Mouse (Mus musculus): ENCODE results near the gene Taar7d. TPM values are rescaled to one million over a fixed set of nuclear protein-coding genes. Genes with fewer than 3 reads are reported as not detected.

Taar7d gene
- polyA plus RNA-seq (2012; rRNA removed) = not detected in 2 replicates

DNA sequence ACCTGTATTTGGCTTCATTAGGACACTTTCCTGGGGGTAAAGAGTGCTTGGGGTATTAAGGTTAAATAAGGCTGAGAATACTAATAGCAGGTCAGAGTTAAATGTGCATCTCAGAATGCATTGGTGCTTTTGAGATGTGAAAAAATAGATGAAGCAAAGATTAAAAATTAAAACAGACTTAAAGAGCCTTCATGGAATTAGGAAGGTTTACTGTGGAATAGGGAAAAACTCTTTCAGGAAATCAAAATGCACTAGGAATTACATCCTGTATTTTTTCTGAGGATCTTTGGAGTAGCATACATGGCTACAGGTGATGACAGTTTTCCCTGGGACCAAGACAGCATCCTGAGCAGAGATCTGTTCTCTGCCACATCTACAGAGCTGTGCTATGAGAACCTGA, at the start of gene Taar7d:
Gene Taar7d, plus strand, starts transcription at position 301 of the 400 bp plus-strand sequence.
- Histone ChIP-seq H3K4me1 (ENCODE audit: control insufficient read depth, insufficient read depth, low read length) (no peaks in the 10 kb centered on the region), H3K4me3 (ENCODE audit: insufficient read depth, low read length) (no peak within 1 kb of the TSS)

DNA sequence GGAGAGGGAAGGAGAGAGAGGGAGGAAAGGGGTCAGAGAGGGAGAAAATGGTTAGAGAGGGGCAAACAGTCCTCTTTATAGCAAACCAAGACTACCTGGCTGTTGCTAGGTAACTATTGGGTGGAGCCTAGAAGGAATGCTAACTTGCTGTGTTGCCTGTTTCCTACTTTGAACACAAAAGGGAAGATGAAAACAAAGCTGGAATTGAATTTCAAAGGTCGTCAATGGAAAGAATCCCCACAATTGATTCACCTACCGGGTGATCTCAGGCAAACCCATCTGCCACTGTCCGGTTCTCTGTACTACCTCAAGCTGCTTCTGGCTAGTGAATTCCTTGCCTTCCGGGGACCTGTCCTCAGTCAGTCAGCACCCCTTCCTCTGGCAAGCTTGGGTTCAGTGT, 49.1 kb upstream of the Taar7d start:
- H3K27ac ChIP-seq (ENCODE audit: insufficient read depth, low read length) = no peak overlapping the region
- no peaks in the 10 kb centered on the region for H3K4me1 ChIP-seq (ENCODE audit: control insufficient read depth, insufficient read depth, low read length)
- no peak overlapping the region for H3K4me3 ChIP-seq (ENCODE audit: insufficient read depth, low read length)
- no peak for TF ChIP-seq POLR2A (IDR thresholded peaks at IDR 0.05; ENCODE audit: extremely low read depth, insufficient read depth, low read length)
- TF ChIP-seq CTCF (IDR thresholded peaks at IDR 0.05; ENCODE audit: extremely low read depth, insufficient read depth, low read length) = no peak

More for the DNA sequence above, at the start of gene Taar7d:
- H3K27ac ChIP-seq (ENCODE audit: insufficient read depth, low read length) = no peak within 1 kb of the TSS
- TF ChIP-seq POLR2A (IDR thresholded peaks at IDR 0.05; ENCODE audit: extremely low read depth, insufficient read depth, low read length) (no peak), CTCF (IDR thresholded peaks at IDR 0.05; ENCODE audit: extremely low read depth, insufficient read depth, low read length) (no peak)

DNA sequence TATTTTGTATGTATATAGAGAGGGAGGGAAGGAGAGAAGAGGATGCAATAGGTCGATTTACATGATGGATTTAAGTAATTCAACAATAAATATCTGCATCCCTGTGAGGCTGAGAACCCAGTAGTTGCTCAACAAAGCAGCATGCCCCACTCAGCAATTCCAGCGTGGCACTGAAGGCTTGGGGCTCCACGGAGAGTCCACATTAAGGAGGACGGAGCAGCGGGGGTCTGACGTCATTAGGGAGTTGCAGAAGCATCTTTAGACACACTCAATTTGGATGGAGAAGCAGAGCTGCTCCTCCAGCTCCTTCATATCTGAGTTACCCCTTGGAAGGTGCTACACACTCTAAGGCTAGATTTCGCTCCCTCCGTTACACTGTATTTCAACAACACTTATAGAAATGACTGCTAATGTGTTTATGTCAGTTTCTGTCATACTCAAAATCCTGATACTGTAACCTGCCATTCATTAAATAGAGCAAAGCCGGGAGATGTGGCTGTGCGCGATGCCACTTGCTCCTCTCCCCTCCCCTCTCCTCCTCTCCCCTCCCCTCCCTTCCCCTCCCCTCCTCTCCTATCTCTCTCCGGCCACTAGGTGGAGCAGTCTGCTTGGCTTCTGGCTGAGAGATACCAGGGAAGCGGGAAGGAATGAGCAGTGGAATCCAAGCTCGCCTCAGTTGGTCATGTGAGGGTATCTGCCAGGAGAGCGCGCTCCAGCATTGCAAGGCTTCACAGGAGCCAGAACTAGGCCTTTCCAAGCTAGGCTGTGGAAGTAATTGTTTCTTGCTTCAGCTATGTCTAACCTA, 47.9 kb upstream of the Taar7d start:
- peak; percentile 70 for TF ChIP-seq CTCF (IDR thresholded peaks at IDR 0.05; ENCODE audit: extremely low read depth, insufficient read depth, low read length)
- TF ChIP-seq POLR2A (IDR thresholded peaks at IDR 0.05; ENCODE audit: extremely low read depth, insufficient read depth, low read length) = no peak
- H3K4me3 ChIP-seq (ENCODE audit: insufficient read depth, low read length) = no peak overlapping the region
- H3K4me1 ChIP-seq (ENCODE audit: control insufficient read depth, insufficient read depth, low read length) = no peaks in the 10 kb centered on the region
- no peak overlapping the region for H3K27ac ChIP-seq (ENCODE audit: insufficient read depth, low read length)

DNA sequence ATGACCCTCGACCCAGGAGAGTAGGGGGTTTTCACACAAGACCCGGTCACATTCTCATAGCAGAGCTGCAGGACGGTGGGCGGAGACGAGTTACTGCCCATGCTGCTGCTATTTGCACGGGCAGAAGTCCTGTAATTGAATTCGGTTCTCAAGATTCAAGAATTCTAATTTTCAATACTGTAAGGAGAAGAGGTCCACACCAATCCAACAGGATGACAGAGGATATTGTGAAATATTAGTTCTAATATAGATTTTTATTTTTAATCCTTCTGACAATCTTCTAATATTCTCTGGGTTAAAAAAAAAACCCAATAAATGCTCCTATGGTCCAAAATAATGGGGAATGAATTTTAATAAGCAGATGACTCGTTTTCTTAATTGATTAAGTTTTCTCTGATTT, 41.5 kb upstream of the Taar7d start, which contains the start of gene Taar6:
Gene Taar6, minus strand, starts transcription at position 101 of the 400 bp plus-strand sequence.
- no peak for TF ChIP-seq POLR2A (IDR thresholded peaks at IDR 0.05; ENCODE audit: extremely low read depth, insufficient read depth, low read length)
- Histone ChIP-seq H3K27ac (ENCODE audit: insufficient read depth, low read length) (no peak within 1 kb of the TSS), H3K4me1 (ENCODE audit: control insufficient read depth, insufficient read depth, low read length) (no peaks in the 10 kb centered on the region), H3K4me3 (ENCODE audit: insufficient read depth, low read length) (no peak within 1 kb of the TSS)

DNA sequence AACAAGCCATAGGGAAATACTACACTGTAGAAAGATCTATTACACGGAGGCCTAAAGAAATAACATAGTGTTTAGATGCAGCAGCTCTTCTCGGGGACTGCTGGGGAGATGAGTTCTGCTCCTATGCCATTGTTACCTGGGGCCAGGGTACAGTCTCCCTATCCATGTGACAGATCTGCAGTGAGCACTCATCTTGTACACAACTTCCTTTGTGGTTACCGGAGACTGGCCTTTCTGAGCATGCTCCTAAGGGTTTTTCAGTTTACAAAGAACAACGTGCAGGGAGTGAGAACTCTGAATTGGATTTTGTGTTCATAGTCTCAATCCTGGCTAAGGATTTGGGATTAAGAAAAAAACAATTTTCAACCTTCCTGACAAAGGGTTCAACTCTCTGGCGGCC, 40.6 kb upstream of the Taar7d start:
- Histone ChIP-seq H3K4me1 (ENCODE audit: control insufficient read depth, insufficient read depth, low read length) (no peaks in the 10 kb centered on the region), H3K27ac (ENCODE audit: insufficient read depth, low read length) (no peak overlapping the region), H3K4me3 (ENCODE audit: insufficient read depth, low read length) (no peak overlapping the region)
- TF ChIP-seq CTCF (IDR thresholded peaks at IDR 0.05; ENCODE audit: extremely low read depth, insufficient read depth, low read length) (no peak), POLR2A (IDR thresholded peaks at IDR 0.05; ENCODE audit: extremely low read depth, insufficient read depth, low read length) (no peak)

DNA sequence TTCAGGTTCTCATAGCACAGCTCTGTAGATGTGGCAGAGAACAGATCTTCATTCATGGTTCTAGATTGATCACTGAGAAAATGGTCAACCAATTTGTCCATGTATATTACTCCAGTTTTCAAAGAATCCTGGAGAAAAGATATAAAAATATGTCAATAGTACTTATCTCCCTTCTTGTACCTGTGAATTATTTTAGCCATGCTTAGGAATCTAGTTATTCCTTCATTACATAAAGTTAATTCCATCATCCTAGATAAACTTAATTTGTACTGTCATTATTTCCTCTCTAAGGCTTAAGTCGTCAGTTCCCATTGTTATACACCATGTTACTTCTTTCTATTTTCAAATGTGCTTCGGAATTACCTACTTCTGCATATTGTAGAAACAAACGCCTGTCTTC, 33.6 kb upstream of the Taar7d start, which contains the start of gene Taar7a:
Gene Taar7a, minus strand, starts transcription at position 101 of the 400 bp plus-strand sequence.
- no peak within 1 kb of the TSS for H3K4me3 ChIP-seq (ENCODE audit: insufficient read depth, low read length)
- TF ChIP-seq POLR2A (IDR thresholded peaks at IDR 0.05; ENCODE audit: extremely low read depth, insufficient read depth, low read length) = no peak
- TF ChIP-seq CTCF (IDR thresholded peaks at IDR 0.05; ENCODE audit: extremely low read depth, insufficient read depth, low read length) = no peak
- H3K4me1 ChIP-seq (ENCODE audit: control insufficient read depth, insufficient read depth, low read length) = no peaks in the 10 kb centered on the region
- no peak within 1 kb of the TSS for H3K27ac ChIP-seq (ENCODE audit: insufficient read depth, low read length)

DNA sequence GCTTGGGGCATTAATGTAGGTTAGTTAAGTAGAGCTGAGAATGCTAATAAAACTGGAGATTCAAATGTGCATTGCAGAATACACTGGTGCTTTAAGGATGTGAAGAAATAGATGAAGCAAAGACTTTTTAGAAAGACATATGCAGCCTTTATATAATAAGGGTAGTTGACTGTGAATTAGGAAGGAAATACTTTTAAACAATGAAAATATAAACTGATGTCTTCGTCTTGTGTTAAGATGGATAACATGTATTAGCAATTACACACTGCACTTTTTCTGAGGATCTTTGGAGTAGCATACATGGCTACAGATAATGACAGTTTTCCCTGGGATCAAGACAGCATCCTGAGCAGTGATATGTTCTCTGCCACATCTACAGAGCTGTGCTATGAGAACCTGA, 27.4 kb upstream of the Taar7d start, which contains the start of gene Taar7b:
Gene Taar7b, plus strand, starts transcription at position 301 of the 400 bp plus-strand sequence.
- Histone ChIP-seq H3K27ac (ENCODE audit: insufficient read depth, low read length) (no peak within 1 kb of the TSS), H3K4me3 (ENCODE audit: insufficient read depth, low read length) (no peak within 1 kb of the TSS), H3K4me1 (ENCODE audit: control insufficient read depth, insufficient read depth, low read length) (no peaks in the 10 kb centered on the region)
- no peak for TF ChIP-seq POLR2A (IDR thresholded peaks at IDR 0.05; ENCODE audit: extremely low read depth, insufficient read depth, low read length)
- no peak for TF ChIP-seq CTCF (IDR thresholded peaks at IDR 0.05; ENCODE audit: extremely low read depth, insufficient read depth, low read length)

DNA sequence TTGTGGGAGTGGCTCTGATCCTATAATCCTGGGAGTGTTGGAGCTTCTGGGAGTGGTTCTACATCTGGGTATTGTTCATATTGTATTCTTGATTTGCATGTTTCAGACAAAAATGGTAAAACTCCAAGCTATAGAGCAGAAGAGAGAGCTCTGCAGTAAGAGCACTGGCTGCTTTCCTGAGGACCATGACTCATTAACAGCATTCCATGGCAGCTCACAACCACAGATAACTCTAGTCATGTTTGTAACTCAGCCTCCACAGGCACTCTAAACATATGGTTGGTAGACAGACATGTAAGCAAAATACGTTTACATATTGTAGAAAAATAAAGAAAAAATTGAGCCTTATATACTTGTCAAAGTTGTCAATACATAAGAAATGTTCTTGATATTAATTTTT, 20.6 kb upstream of the Taar7d start:
- no peaks in the 10 kb centered on the region for H3K4me1 ChIP-seq (ENCODE audit: control insufficient read depth, insufficient read depth, low read length)
- H3K27ac ChIP-seq (ENCODE audit: insufficient read depth, low read length) = no peak overlapping the region
- no peak overlapping the region for H3K4me3 ChIP-seq (ENCODE audit: insufficient read depth, low read length)
- no peak for TF ChIP-seq POLR2A (IDR thresholded peaks at IDR 0.05; ENCODE audit: extremely low read depth, insufficient read depth, low read length)
- no peak for TF ChIP-seq CTCF (IDR thresholded peaks at IDR 0.05; ENCODE audit: extremely low read depth, insufficient read depth, low read length)

DNA sequence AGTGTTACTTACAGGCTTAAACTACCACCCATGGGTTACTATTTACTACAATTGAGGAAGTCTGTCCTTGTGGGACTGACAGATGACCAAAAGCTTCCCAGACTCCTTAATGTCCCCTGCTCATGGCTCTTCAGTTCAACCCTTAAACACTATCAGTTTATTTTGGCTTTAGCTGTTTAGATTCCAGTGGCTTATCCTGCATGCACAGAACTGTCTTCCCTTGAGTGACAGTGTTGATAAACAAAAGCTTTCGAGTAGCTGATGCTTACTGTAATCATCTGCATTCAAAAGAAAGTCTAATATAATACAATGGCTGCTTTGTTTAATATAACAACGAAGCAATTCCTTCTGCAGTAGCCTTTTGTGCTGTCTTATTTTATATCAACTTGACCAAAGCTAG, 20.0 kb upstream of the Taar7d start:
- Histone ChIP-seq H3K27ac (ENCODE audit: insufficient read depth, low read length) (no peak overlapping the region), H3K4me3 (ENCODE audit: insufficient read depth, low read length) (no peak overlapping the region), H3K4me1 (ENCODE audit: control insufficient read depth, insufficient read depth, low read length) (no peaks in the 10 kb centered on the region)
- TF ChIP-seq CTCF (IDR thresholded peaks at IDR 0.05; ENCODE audit: extremely low read depth, insufficient read depth, low read length) = no peak
- no peak for TF ChIP-seq POLR2A (IDR thresholded peaks at IDR 0.05; ENCODE audit: extremely low read depth, insufficient read depth, low read length)

DNA sequence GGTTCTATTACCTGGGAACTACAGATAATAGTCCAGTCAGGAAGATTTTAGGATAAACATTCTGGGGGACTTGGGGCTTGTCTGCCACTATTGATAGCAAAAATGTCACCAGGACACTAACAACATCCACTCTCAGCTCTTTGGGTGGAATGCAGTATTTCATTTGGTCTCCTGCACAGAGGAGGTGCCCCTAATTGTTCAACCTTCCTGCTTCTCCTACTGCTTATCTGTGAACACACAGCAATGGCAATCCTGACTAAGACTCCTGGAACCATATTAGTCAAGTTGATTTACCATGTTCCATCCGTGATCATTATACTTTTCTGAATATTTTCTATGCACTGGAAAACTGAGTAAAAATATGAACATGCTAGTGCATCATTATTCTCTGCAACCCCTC, 18.9 kb upstream of the Taar7d start:
- TF ChIP-seq CTCF (IDR thresholded peaks at IDR 0.05; ENCODE audit: extremely low read depth, insufficient read depth, low read length) (no peak), POLR2A (IDR thresholded peaks at IDR 0.05; ENCODE audit: extremely low read depth, insufficient read depth, low read length) (no peak)
- Histone ChIP-seq H3K4me1 (ENCODE audit: control insufficient read depth, insufficient read depth, low read length) (no peaks in the 10 kb centered on the region), H3K27ac (ENCODE audit: insufficient read depth, low read length) (no peak overlapping the region), H3K4me3 (ENCODE audit: insufficient read depth, low read length) (no peak overlapping the region)
